Mouse (Mus musculus) megakaryocyte, embryonic 14.5 days (primary cell): Measurements from ENCODE around the gene Ppp1r18.

ENCODE experiments used
- FLI1 ChIP-seq: IDR thresholded peaks from 2 replicates; pipeline ENCODE4 v1.6.1; 2012; ENCODE audit warnings: low read length, inconsistent platforms, mixed read lengths
- GATA1 ChIP-seq: IDR thresholded peaks from 3 replicates; pipeline ENCODE4 v1.6.1; 2012; ENCODE audit warnings: mixed read lengths, low read length, inconsistent platforms, borderline replicate concordance

- no peak for TF ChIP-seq GATA1
- TF ChIP-seq FLI1, result no peak
Observed at GRCm38 (mm10) chr17:35917463-35918251, 52.3 kb downstream of the Ppp1r18 start.
